Mouse (Mus musculus) hindbrain, embryonic 14.5 days (tissue): ENCODE measurements around the gene Micall1. TPM values are rescaled to one million over a fixed set of nuclear protein-coding genes. Genes with fewer than 3 reads are reported as not detected.
A peak's percentile ranks its signal among the peaks of the same experiment; 100 is the strongest.

Experiments
- ATAC-seq: fragments of 200-750 bp; cut with Nextera tagmentation; 2 replicates; pipeline ENCODE4 v1.8.0; 2017; ENCODE audit warnings: moderate number of reproducible peaks, mild to moderate bottlenecking, moderate TSS enrichment, moderate library complexity; ENCODE audit not compliant: low FRiP score
- DNase-seq: peaks from one replicate; pipeline ENCODE4 v3.0.0-alpha.2; 2015; ENCODE audit warnings: low spot score
- H3K27ac ChIP-seq: fragments of 300-500 bp; sonication (generic); 2 replicates; pipeline ENCODE4 v1.5.1; 2014; ENCODE audit warnings: mild to moderate bottlenecking, moderate library complexity
- H3K27me3 ChIP-seq: fragments of 300-500 bp; sonication (generic); 2 replicates; pipeline ENCODE4 v1.6.1; 2014; ENCODE audit warnings: mild to moderate bottlenecking, low read length, mixed read lengths; ENCODE audit not compliant: control insufficient read depth, insufficient read depth
- H3K36me3 ChIP-seq: fragments of 300-500 bp; sonication (generic); replicated peaks from 2 replicates; pipeline ENCODE4 v1.6.1; 2014; ENCODE audit not compliant: control insufficient read depth, insufficient read depth
- H3K4me1 ChIP-seq: fragments of 300-500 bp; sonication (generic); replicated peaks from 2 replicates; pipeline ENCODE4 v1.6.1; 2014; ENCODE audit warnings: antibody characterized with exemption, low read length, mixed read lengths; ENCODE audit not compliant: control insufficient read depth, insufficient read depth
- H3K4me2 ChIP-seq: fragments of 300-500 bp; sonication (generic); replicated peaks from 2 replicates; pipeline ENCODE4 v1.6.1; 2014; ENCODE audit warnings: mild to moderate bottlenecking, moderate library complexity
- H3K4me3 ChIP-seq: fragments of 300-500 bp; sonication (generic); replicated peaks from 2 replicates; pipeline ENCODE4 v1.5.1; 2014; ENCODE audit warnings: mild to moderate bottlenecking, low read length
- H3K9ac ChIP-seq: fragments of 300-500 bp; sonication (generic); 2 replicates; pipeline ENCODE4 v1.6.1; 2014
- H3K9me3 ChIP-seq: fragments of 300-500 bp; sonication (generic); 2 replicates; pipeline ENCODE4 v1.6.1; 2016; ENCODE audit warnings: low read length; ENCODE audit not compliant: control insufficient read depth
- WGBS: fragments of 180-500 bp; shearing (Covaris S2); extraction: QIAGEN DNeasy Blood & Tissue Kit; methylation state at CpG from one replicate; pipeline ENCODE4 v1.1.7; 2014; 5-methylcytosine and 5-hydroxymethylcytosine counted together
- polyA plus RNA-seq: library from polyadenylated mRNA; unstranded; fragments of >200 nt; fragmentation: Nextera tagmentation; extraction: Ambion mirVana; gene quantifications from 2 replicates; pipeline ENCODE4 v1.2.1, GENCODE M21; 2014

The Micall1 gene
- polyA plus RNA-seq, 1 experiment from 2014 or later, result 14.3 TPM

DNA sequence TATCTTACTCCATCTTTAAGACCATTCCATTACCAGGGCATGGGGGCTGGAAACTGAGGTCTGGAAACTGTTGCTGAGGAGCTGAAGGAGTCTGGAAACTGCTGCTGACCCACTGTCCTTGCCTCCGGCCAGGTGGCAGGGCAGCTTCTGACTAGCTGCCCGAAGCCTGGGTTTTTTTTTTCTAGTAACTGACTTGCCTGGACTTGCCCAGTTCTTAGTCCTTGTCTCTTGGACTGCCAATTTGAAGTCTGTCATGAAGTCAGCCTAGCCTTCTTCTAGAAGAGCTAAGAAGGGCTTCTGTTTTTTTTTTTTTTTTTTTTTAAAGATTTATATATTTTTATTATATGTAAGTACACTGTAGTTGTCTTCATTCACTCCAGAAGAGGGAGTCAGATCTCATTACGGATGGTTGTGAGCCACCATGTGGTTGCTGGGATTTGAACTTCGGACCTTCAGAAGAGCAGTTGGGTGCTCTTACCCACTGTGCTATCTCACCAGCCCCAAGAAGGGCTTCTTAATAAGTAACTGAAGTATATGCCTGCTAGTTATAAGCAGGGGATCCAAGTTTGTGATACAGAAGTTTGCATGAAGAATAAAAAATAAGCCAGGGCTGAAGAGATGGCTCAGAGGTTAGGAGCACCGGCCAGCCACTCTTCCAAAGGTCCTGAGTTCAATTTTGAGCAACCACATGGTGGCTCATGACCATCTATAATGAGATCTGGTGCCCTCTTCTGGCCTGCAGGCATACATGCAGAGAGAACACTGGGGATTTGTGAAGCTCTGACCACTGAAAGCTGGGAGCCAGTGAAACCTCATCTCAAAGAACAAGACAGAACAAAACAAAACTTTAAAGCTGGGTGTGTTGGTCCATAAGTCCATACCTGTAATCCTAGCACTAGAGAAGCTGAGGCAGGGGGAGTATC lies 37.3 kb upstream of the Micall1 start:
- H3K9me3 ChIP-seq, result no peaks in the 10 kb centered on the region
- no peaks in the 10 kb centered on the region for H3K27me3 ChIP-seq
- no peak for ATAC-seq
- no peak overlapping the region for H3K4me3 ChIP-seq
- WGBS, result 69% methylated on average over 5 of the region's 5 CpGs
- peaks cover under 1% of the 10 kb centered on the region for H3K36me3 ChIP-seq
- no peak for DNase-seq
- H3K27ac ChIP-seq, result no peak overlapping the region
- no peak overlapping the region for H3K4me2 ChIP-seq
- H3K4me1 ChIP-seq, result peaks cover 15% of the 10 kb centered on the region
- no peak overlapping the region for H3K9ac ChIP-seq

DNA sequence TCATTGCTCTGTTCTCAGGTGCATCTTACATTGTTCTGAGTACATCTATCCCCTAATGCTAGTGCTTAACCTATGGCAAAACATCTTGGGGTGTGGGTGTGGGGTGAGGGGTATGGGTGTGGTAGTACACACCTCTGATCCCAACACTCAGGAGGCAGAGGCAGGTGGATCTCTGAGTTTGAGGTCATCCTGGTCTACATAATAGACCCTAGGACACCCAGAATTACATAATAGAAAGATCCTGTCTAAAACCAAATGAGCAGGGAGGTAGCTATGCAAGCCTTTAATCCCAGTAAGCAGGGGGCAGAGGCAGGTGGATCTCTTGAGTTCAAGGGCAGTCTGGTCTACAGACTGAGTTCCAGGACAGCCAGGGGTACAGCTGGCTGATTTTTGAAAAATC lies 34.9 kb upstream of the Micall1 start:
- no peaks in the 10 kb centered on the region for H3K9me3 ChIP-seq
- H3K4me3 ChIP-seq, result no peak overlapping the region
- H3K4me1 ChIP-seq, result peaks cover 15% of the 10 kb centered on the region
- DNase-seq (no peak), ATAC-seq (peak; percentile 37; the same call in 1 of the 2 replicates)
- H3K4me2 ChIP-seq, result no peak overlapping the region
- no peak overlapping the region for H3K27ac ChIP-seq
- peaks cover 24% of the 10 kb centered on the region for H3K36me3 ChIP-seq
- no peak overlapping the region for H3K9ac ChIP-seq
- no peaks in the 10 kb centered on the region for H3K27me3 ChIP-seq

DNA sequence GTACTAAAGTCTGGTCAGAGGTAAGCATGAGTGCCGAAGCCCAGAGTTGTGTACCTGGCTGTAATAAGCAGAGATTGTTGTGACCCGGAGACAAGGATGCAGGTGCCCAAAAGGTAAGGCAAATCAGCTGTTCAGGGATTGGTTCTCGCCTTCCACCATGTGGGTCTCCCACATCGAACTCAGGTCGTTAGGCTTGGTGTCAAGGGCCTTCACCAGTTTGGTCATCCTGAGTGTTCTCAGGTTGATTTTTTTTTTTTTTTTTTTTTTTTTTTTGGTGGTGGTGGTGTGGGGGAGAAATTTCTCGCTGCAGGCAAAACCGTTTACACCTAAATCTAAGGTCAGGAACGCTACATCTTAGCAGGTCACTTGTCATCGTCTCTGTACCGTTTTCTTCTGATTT lies 34.3 kb upstream of the Micall1 start:
- DNase-seq (no peak), ATAC-seq (no peak)
- H3K4me3 ChIP-seq, result peak overlapping the region; percentile 84
- 47% methylated on average over 10 of the region's 10 CpGs for WGBS
- H3K27ac ChIP-seq, result peak overlapping the region; percentile 78; the same call in 1 of the 2 replicates
- peak overlapping the region; percentile 66 for H3K4me2 ChIP-seq
- H3K9me3 ChIP-seq, result no peaks in the 10 kb centered on the region
- H3K4me1 ChIP-seq, result peaks cover 15% of the 10 kb centered on the region
- peaks cover 31% of the 10 kb centered on the region for H3K36me3 ChIP-seq
- H3K27me3 ChIP-seq, result no peaks in the 10 kb centered on the region
- H3K9ac ChIP-seq, result peak overlapping the region; percentile 79

DNA sequence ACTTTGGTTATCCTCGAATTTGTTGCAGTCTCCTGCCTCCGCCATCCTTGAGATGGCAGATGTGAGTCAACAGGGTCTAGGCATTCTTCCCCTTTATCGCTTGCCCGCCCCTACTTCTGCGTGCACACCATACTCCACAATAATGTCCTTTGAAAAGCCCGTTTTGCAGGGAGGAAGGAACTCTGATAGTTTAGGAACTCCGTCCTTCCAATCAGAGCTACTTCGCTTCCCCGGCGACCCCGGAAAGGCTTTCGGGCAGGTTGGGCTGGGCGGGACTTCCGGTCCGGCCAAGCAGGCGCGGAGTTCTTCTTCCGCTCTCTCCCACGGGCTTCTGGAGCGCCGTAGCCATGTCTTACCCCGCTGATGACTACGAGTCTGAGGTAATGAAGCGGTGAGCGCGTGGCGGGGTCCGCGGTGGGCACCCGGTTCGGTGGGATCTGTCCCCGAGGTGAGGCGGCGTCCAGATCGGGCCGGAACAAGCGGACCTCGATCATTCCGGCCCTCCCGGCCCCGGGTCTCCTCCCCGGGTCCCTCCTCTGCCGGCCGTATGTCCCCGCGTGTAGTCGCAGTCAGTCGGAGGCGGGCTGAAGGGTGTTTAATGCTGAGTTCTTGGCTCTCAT lies 33.7 kb upstream of the Micall1 start, which contains the start of gene Eif3l:
Gene Eif3l, plus strand, starts transcription at position 267 of the 620 bp plus-strand sequence.
- H3K9me3 ChIP-seq, result no peaks in the 10 kb centered on the region

DNA sequence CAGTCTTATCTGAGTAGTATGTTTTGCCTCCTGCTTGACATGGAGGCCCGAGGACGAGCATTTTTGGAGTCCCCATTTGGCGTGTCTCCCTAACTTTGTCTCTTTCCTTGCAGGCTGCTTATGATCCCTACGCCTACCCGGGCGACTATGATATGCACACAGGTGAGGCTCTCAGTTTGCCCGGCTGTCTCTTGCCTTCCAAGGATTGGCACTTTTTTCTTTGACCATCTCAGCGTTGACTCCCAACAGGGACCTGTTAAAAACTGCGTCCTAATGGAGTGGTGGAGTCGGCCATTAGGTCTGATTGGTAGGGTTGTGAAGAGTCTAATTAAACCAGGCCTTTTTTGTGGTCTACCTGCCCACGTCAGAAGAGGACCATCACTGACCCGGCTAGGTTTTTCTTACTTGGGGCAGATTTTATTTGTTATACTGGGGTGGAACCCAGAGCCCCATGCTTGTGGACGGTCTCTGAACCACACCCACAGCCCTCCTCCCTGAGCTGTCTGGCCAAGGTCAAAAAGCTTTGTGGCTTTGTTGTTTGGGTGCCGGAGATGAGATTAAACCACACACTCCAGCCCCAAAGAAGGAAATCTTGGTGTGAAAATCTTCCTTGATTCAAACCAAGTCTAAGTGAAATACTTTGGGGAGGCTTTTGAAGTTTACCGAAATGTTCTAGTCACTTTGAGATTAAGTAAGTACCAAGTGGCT lies 32.9 kb upstream of the Micall1 start:
- Histone ChIP-seq H3K27ac (no peak overlapping the region), H3K9me3 (no peaks in the 10 kb centered on the region), H3K4me3 (peak overlapping the region; percentile 84), H3K27me3 (no peaks in the 10 kb centered on the region), H3K4me2 (peak overlapping the region; percentile 66), H3K9ac (peak overlapping the region; percentile 79), H3K4me1 (peaks cover 15% of the 10 kb centered on the region), H3K36me3 (peaks cover 43% of the 10 kb centered on the region)
- 43% methylated on average over 15 of the region's 15 CpGs for WGBS
- ATAC-seq (no peak), DNase-seq (no peak)

More for the DNA sequence above, 33.7 kb upstream of the Micall1 start, which contains the start of gene Eif3l:
- peak within 1 kb of the TSS; percentile 84 for H3K4me3 ChIP-seq
- H3K4me2 ChIP-seq, result peak within 1 kb of the TSS; percentile 66
- under 1% methylated on average over 47 of the region's 49 CpGs for WGBS
- peak within 1 kb of the TSS; percentile 78 for H3K27ac ChIP-seq
- H3K36me3 ChIP-seq, result peaks cover 37% of the 10 kb centered on the region
- H3K4me1 ChIP-seq, result peaks cover 15% of the 10 kb centered on the region
- DNase-seq (peak; percentile 84), ATAC-seq (peak; percentile 89)
- H3K9ac ChIP-seq, result peak within 1 kb of the TSS; percentile 79
- no peaks in the 10 kb centered on the region for H3K27me3 ChIP-seq

DNA sequence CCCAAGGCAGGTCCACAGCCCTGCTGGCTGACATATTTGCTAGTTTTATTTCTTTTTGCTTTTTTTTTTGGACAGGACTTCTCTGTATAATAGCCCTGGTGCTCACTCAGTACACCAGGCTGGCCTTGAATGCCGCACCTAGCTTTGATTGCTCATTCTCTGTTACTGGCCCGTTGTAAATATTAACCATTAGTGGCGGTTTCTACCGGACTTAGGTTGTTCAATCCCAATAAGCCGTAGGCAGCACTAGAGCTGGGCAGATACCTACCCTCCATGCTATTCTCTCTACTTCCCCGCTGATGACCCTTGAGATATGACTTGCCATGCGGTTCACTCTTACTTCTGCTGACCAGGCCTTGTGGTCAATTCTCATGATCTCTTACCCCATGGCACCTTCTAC lies 29.1 kb upstream of the Micall1 start:
- DNase-seq (no peak), ATAC-seq (no peak)
- WGBS, result 97% methylated on average over 7 of the region's 7 CpGs
- Histone ChIP-seq H3K9me3 (no peaks in the 10 kb centered on the region), H3K27ac (no peak overlapping the region), H3K4me3 (no peak overlapping the region), H3K36me3 (peaks cover 81% of the 10 kb centered on the region), H3K27me3 (no peaks in the 10 kb centered on the region), H3K4me1 (peaks cover 9% of the 10 kb centered on the region), H3K9ac (no peak overlapping the region), H3K4me2 (no peak overlapping the region)

DNA sequence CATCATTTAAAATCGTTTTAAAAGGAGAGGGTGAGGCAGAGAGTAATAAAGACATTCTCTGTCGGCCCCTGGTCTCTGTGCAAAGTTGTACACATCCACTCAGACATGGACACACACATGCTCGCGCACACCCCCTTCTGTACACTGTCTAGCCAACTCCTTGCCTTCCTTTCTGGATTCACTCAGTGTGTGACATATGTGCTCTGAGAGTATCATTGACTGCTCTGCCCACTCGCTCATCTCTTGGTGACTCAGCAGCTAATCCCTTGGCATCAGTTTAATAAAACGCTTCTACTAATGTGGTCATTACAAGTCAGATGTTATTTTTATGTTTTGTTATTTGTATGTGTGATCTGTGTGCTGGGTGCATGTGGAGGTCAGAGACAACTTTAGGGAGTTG lies 16.4 kb upstream of the Micall1 start:
- H3K27ac ChIP-seq, result no peak overlapping the region
- no peaks in the 10 kb centered on the region for H3K4me1 ChIP-seq
- no peak for ATAC-seq
- H3K4me3 ChIP-seq, result no peak overlapping the region
- no peaks in the 10 kb centered on the region for H3K9me3 ChIP-seq
- WGBS, result 93% methylated on average over 6 of the region's 6 CpGs
- peaks cover 88% of the 10 kb centered on the region for H3K36me3 ChIP-seq
- no peak for DNase-seq
- no peaks in the 10 kb centered on the region for H3K27me3 ChIP-seq
- no peak overlapping the region for H3K9ac ChIP-seq
- no peak overlapping the region for H3K4me2 ChIP-seq

DNA sequence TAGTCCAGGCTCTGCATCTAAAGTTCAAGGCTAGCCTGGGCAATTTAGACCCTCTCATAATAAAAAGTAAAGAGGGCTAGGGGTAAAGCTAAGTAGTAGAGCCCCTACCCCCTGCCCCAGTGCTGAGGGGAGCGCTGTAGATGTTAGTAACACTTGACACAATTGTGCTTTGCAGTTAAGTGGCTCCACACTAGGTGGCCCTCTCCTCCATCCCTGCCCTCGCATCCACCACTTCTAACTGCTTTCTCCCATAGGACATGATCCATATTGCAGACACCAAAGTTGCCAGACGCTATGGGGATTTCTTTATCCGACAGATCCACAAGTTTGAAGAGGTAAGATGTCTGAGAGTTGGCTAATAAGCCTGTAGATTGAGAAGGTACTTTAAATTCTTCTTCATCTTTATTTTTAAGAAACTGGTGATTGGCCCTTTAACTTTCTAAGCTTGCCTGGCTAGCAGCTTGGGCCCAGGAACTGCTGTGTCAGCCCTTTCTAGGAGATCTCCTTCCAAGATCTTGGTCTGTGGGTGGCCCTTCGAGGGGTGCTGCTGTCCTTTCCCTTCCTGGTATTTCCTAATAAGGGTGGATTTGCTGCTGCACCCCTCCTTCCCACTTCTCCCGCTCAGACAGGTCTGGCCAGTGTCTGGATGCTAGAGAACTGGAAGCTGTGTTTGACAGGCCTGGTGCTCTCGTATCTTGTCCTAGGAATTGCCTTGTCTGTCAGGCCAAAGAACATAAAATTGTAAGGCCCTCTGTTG lies 15.4 kb upstream of the Micall1 start:
- peaks cover 80% of the 10 kb centered on the region for H3K36me3 ChIP-seq
- no peaks in the 10 kb centered on the region for H3K27me3 ChIP-seq
- no peak overlapping the region for H3K4me3 ChIP-seq
- ATAC-seq (no peak), DNase-seq (no peak)
- no peak overlapping the region for H3K4me2 ChIP-seq
- H3K9ac ChIP-seq, result 0 out of 2 replicates have a peak overlapping the region, but pooled peaks have one; percentile 2
- no peaks in the 10 kb centered on the region for H3K9me3 ChIP-seq
- H3K4me1 ChIP-seq, result no peaks in the 10 kb centered on the region
- no peak overlapping the region for H3K27ac ChIP-seq
- 77% methylated on average over 7 of the region's 7 CpGs for WGBS
